Mouse (Mus musculus): Measurements from ENCODE around the gene Leap2. TPM values are rescaled to one million over a fixed set of nuclear protein-coding genes. Genes with fewer than 3 reads are reported as not detected.
A peak's percentile ranks its signal among the peaks of the same experiment; 100 is the strongest.

Gene Leap2
- polyA plus RNA-seq (2012; rRNA removed): 35.6 and 72.2 TPM in 2 replicates

DNA sequence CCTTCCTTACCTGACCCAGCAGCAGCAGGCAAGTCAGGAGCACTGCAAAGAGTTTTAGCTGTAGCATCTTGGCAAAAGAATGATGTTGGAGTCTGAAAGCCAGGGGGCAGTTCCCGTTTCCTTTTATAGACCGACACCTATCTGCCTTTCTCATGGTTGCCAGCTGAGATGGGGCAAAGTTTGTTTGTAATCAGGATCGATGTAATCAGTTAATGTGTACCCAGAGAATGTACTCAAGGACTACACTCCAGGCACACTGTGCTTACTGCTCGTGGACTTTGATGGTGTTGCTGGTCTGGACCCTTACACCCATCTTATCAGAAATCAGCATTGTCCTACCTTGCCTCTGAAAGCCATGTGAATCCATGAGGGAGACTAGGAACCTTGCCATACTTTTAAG lies at the start of gene Leap2:
Leap2 (minus strand) TSS at position 135 of the 400 bp plus-strand sequence.
- TF ChIP-seq CTCF (IDR thresholded peaks at IDR 0.05; ENCODE audit: extremely low read depth, insufficient read length, insufficient replicate concordance, low read depth, low read length) (peak; percentile 33; the same call in 1 of the 2 replicates), POLR2A (IDR thresholded peaks at IDR 0.05; ENCODE audit: low read depth, low read length) (no peak)
- Histone ChIP-seq H3K36me3 (ENCODE audit: control insufficient read depth, insufficient read depth, low read length) (peaks cover 16% of the 10 kb centered on the region), H3K27me3 (ENCODE audit: control insufficient read depth, insufficient read depth, low read length) (no peaks in the 10 kb centered on the region), H3K4me1 (ENCODE audit: control insufficient read depth, insufficient read depth, insufficient read length, low read length) (peaks cover 23% of the 10 kb centered on the region; the same call in 1 of the 2 replicates), H3K4me3 (ENCODE audit: low read depth, low read length) (peak within 1 kb of the TSS; percentile 52), H3K27ac (ENCODE audit: insufficient read depth, low read depth, low read length) (peak within 1 kb of the TSS; percentile 86)
- WGBS: 27% methylated on average over 4 of the region's 4 CpGs

- no peaks in the 10 kb centered on the region for H3K4me1 ChIP-seq (ENCODE audit: control insufficient read depth, insufficient read depth, insufficient read length, low read length)
- TF ChIP-seq CTCF (IDR thresholded peaks at IDR 0.05; ENCODE audit: extremely low read depth, insufficient read length, insufficient replicate concordance, low read depth, low read length) (no peak), POLR2A (IDR thresholded peaks at IDR 0.05; ENCODE audit: low read depth, low read length) (no peak)
- H3K27ac ChIP-seq (ENCODE audit: insufficient read depth, low read depth, low read length): no peak overlapping the region
- H3K27me3 ChIP-seq (ENCODE audit: control insufficient read depth, insufficient read depth, low read length): peaks cover 6% of the 10 kb centered on the region; the same call in 1 of the 2 replicates
- H3K4me3 ChIP-seq (ENCODE audit: low read depth, low read length): no peak overlapping the region
- WGBS: 83% methylated on average over 3 of the region's 3 CpGs
- no peaks in the 10 kb centered on the region for H3K36me3 ChIP-seq (ENCODE audit: control insufficient read depth, insufficient read depth, low read length)
Measured at GRCm38 (mm10) chr11:53472709-53473108, 49.7 kb upstream of the Leap2 start.

- no peak within 1 kb of the TSS for H3K27ac ChIP-seq (ENCODE audit: insufficient read depth, low read depth, low read length)
- no peaks in the 10 kb centered on the region for H3K4me1 ChIP-seq (ENCODE audit: control insufficient read depth, insufficient read depth, insufficient read length, low read length)
- WGBS: 8% methylated on average over 29 of the region's 29 CpGs
- H3K36me3 ChIP-seq (ENCODE audit: control insufficient read depth, insufficient read depth, low read length): no peaks in the 10 kb centered on the region
- TF ChIP-seq POLR2A (IDR thresholded peaks at IDR 0.05; ENCODE audit: low read depth, low read length) (no peak), CTCF (IDR thresholded peaks at IDR 0.05; ENCODE audit: extremely low read depth, insufficient read length, insufficient replicate concordance, low read depth, low read length) (peak; percentile 95)
- peaks cover 6% of the 10 kb centered on the region; the same call in 1 of the 2 replicates for H3K27me3 ChIP-seq (ENCODE audit: control insufficient read depth, insufficient read depth, low read length)
- H3K4me3 ChIP-seq (ENCODE audit: low read depth, low read length): no peak within 1 kb of the TSS
Measured at GRCm38 (mm10) chr11:53469968-53470695, 47.2 kb upstream of the Leap2 start, which contains the start of gene Gm9837. Gene Gm9837 (minus strand): TSS chr11:53470479.

- peaks cover 6% of the 10 kb centered on the region; the same call in 1 of the 2 replicates for H3K27me3 ChIP-seq (ENCODE audit: control insufficient read depth, insufficient read depth, low read length)
- no peak overlapping the region for H3K27ac ChIP-seq (ENCODE audit: insufficient read depth, low read depth, low read length)
- TF ChIP-seq POLR2A (IDR thresholded peaks at IDR 0.05; ENCODE audit: low read depth, low read length) (no peak), CTCF (IDR thresholded peaks at IDR 0.05; ENCODE audit: extremely low read depth, insufficient read length, insufficient replicate concordance, low read depth, low read length) (no peak)
- 26% methylated on average over 16 of the region's 16 CpGs for WGBS
- H3K4me1 ChIP-seq (ENCODE audit: control insufficient read depth, insufficient read depth, insufficient read length, low read length): no peaks in the 10 kb centered on the region
- no peaks in the 10 kb centered on the region for H3K36me3 ChIP-seq (ENCODE audit: control insufficient read depth, insufficient read depth, low read length)
- H3K4me3 ChIP-seq (ENCODE audit: low read depth, low read length): no peak overlapping the region
Measured at GRCm38 (mm10) chr11:53469294-53469967, 46.5 kb upstream of the Leap2 start.

DNA sequence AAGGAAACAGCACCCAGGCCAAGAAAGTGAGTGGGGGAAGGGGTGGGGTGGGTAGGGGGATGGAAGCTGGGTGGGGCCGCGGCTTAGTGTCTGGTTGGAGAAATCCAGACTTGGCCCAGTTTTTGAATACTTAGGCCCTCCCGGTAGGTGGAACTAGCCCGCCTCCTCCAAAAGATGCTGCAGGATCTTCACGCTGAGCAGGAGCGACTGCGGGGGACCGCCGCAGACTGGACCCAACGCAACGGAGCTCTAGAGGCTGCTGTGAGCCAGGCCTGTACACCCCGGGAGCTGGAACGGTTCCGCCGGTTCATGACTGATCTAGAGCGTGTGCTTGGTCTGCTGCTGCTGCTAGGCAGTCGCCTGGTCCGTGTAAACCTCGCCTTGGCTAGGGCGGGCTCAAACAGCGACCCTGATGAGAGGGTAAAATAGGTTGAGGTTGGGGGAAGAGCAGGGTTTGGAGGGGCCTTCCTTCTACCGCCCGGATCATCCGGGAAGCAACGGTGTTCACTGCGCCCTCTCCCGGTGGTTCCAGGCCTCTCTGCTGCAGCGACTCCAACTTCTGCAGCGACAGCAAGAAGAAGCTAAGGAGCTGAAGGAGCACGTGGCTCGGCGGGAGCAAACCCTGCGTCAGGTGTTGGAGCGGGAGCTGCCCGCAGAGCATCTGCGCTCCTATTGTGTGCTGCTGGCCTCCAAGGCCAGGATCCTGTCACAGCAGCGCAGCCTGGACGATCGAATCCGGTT lies 43.4 kb upstream of the Leap2 start:
- Histone ChIP-seq H3K27me3 (ENCODE audit: control insufficient read depth, insufficient read depth, low read length) (peaks cover 13% of the 10 kb centered on the region), H3K27ac (ENCODE audit: insufficient read depth, low read depth, low read length) (no peak overlapping the region), H3K36me3 (ENCODE audit: control insufficient read depth, insufficient read depth, low read length) (no peaks in the 10 kb centered on the region), H3K4me1 (ENCODE audit: control insufficient read depth, insufficient read depth, insufficient read length, low read length) (no peaks in the 10 kb centered on the region), H3K4me3 (ENCODE audit: low read depth, low read length) (peak overlapping the region; percentile 39)
- 34% methylated on average over 40 of the region's 40 CpGs for WGBS
- no peak for TF ChIP-seq POLR2A (IDR thresholded peaks at IDR 0.05; ENCODE audit: low read depth, low read length)
- TF ChIP-seq CTCF (IDR thresholded peaks at IDR 0.05; ENCODE audit: extremely low read depth, insufficient read length, insufficient replicate concordance, low read depth, low read length): peak; percentile 64

GRCm38 (mm10) chr11:53463551-53464424 lies 40.8 kb upstream of the Leap2 start:
- TF ChIP-seq CTCF (IDR thresholded peaks at IDR 0.05; ENCODE audit: extremely low read depth, insufficient read length, insufficient replicate concordance, low read depth, low read length): no peak
- TF ChIP-seq POLR2A (IDR thresholded peaks at IDR 0.05; ENCODE audit: low read depth, low read length): no peak
- Histone ChIP-seq H3K36me3 (ENCODE audit: control insufficient read depth, insufficient read depth, low read length) (no peaks in the 10 kb centered on the region), H3K4me3 (ENCODE audit: low read depth, low read length) (peak overlapping the region; percentile 38), H3K27ac (ENCODE audit: insufficient read depth, low read depth, low read length) (no peak overlapping the region), H3K27me3 (ENCODE audit: control insufficient read depth, insufficient read depth, low read length) (peaks cover 9% of the 10 kb centered on the region), H3K4me1 (ENCODE audit: control insufficient read depth, insufficient read depth, insufficient read length, low read length) (no peaks in the 10 kb centered on the region)
- WGBS: 38% methylated on average over 55 of the region's 55 CpGs

All from small intestine, adult 2 months (tissue).